Mouse (Mus musculus) hindbrain, postnatal 0 days (tissue): ENCODE data around the gene Zcchc3. TPM values are rescaled to one million over a fixed set of nuclear protein-coding genes. Genes with fewer than 3 reads are reported as not detected.

ENCODE experiments used
- ATAC-seq: fragments of 200-750 bp; cut with Nextera tagmentation; 2 replicates; pipeline ENCODE4 v1.8.0; 2017; ENCODE audit warnings: mild to moderate bottlenecking, moderate TSS enrichment, moderate library complexity
- DNase-seq: peaks from one replicate; pipeline ENCODE4 v3.0.0-alpha.2; 2015; ENCODE audit warnings: low spot score
- H3K27ac ChIP-seq: fragments of 300-500 bp; sonication (generic); 2 replicates; pipeline ENCODE4 v1.5.1; 2014; ENCODE audit warnings: mild to moderate bottlenecking
- H3K27me3 ChIP-seq: fragments of 300-500 bp; sonication (generic); 2 replicates; pipeline ENCODE4 v1.6.1; 2014; ENCODE audit warnings: low read length, mixed read lengths; ENCODE audit not compliant: insufficient read depth
- H3K36me3 ChIP-seq: fragments of 300-500 bp; sonication (generic); 2 replicates; pipeline ENCODE4 v1.6.1; 2014; ENCODE audit warnings: low read length, mixed read lengths; ENCODE audit not compliant: insufficient read depth
- H3K4me1 ChIP-seq: fragments of 300-500 bp; sonication (generic); 2 replicates; pipeline ENCODE4 v1.6.1; 2014; ENCODE audit warnings: antibody characterized with exemption, low read length, mixed read lengths; ENCODE audit not compliant: insufficient read depth
- H3K4me2 ChIP-seq: fragments of 300-500 bp; sonication (generic); 2 replicates; pipeline ENCODE4 v1.6.1; 2014; ENCODE audit warnings: low read depth, mild to moderate bottlenecking, low read length, moderate library complexity, mixed read lengths
- H3K4me3 ChIP-seq: fragments of 300-500 bp; sonication (generic); 2 replicates; pipeline ENCODE4 v1.5.1; 2014; ENCODE audit warnings: low read length
- H3K9ac ChIP-seq: fragments of 300-500 bp; sonication (generic); replicated peaks from 2 replicates; pipeline ENCODE4 v1.6.1; 2014; ENCODE audit warnings: mild to moderate bottlenecking, low read length, moderate library complexity, mixed read lengths
- H3K9me3 ChIP-seq: fragments of 300-500 bp; sonication (generic); 2 replicates; pipeline ENCODE4 v1.6.1; 2016; ENCODE audit warnings: low read length, mixed read lengths
- CTCF ChIP-seq: IDR thresholded peaks from 2 replicates; pipeline ENCODE4 v1.5.1; 2016; ENCODE audit warnings: antibody characterized with exemption, control low read depth, low read depth
- WGBS: fragments of 180-500 bp; shearing (Covaris S2); extraction: QIAGEN DNeasy Blood & Tissue Kit; methylation state at CpG from one replicate; pipeline ENCODE4 v1.1.7; 2014; 5-methylcytosine and 5-hydroxymethylcytosine counted together
- polyA plus RNA-seq: library from polyadenylated mRNA; unstranded; fragments of >200 nt; fragmentation: Nextera tagmentation; extraction: Ambion mirVana; gene quantifications from 2 replicates; pipeline ENCODE4 v1.2.1, GENCODE M21; 2015
- total RNA-seq: library from RNA; depleted of rRNA; stranded (reverse); fragments of >200 nt; gene quantifications from 2 replicates; pipeline ENCODE4 v1.2.3, GENCODE M21; 2014

The Zcchc3 gene
- total and polyA plus RNA-seq, 2 experiments from 2014 or later = 15.8 to 17.4 TPM

DNA sequence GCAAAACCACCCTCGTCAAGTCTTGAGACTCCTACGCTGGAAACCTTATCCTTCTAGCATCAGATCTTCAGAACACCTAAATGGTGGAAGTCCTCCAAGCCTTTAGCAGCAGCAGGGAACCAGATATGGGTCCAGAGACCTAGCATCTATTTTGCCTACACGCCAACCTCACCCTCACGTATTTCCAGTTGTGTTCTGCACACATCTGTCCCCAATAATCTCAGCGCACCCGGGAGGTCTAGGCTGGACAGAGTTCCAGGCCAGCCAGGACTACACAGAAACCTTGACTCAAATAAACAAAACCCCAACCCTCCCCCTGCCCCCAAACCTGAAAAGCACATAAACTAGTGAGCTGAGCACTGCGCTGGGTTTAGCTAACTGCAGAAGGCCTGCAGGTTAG is 3.4 kb downstream of the Zcchc3 start:
- no peaks in the 10 kb centered on the region for H3K36me3 ChIP-seq
- peaks cover 17% of the 10 kb centered on the region for H3K4me1 ChIP-seq
- peak overlapping the region; percentile 91 for H3K4me3 ChIP-seq
- no peaks in the 10 kb centered on the region for H3K27me3 ChIP-seq
- no peaks in the 10 kb centered on the region for H3K9me3 ChIP-seq
- 10% methylated on average over 7 of the region's 7 CpGs for WGBS
- H3K4me2 ChIP-seq = peak overlapping the region; percentile 73
- ATAC-seq (no peak), DNase-seq (no peak)
- H3K27ac ChIP-seq = peak overlapping the region; percentile 98
- no peak for TF ChIP-seq CTCF
- H3K9ac ChIP-seq = peak overlapping the region; percentile 41; the same call in 1 of the 2 replicates

DNA sequence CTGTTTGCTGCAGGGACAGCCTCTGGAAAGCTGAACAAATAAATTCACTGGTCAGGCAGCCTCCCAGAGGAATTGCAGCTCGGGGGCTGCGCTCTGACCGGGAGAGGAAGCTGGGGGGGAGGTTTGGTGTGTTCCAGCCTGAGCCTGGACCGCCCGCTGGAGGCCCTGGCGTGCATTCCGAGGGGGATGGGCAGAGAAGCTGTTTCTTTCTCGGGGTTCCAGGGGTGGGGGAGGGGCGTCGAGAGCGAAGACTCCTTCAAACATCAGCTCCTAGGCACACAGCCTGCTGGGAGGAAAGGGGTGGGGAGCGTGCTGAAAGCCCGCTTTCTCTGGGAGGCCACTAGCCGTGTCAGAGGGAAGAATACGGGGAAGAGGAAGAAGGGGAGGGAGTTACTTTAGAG is 3.9 kb downstream of the Zcchc3 start:
- Histone ChIP-seq H3K4me3 (peak overlapping the region; percentile 91), H3K36me3 (no peaks in the 10 kb centered on the region), H3K27ac (peak overlapping the region; percentile 98), H3K4me2 (peak overlapping the region; percentile 73), H3K9ac (peak overlapping the region; percentile 41; the same call in 1 of the 2 replicates), H3K27me3 (no peaks in the 10 kb centered on the region), H3K9me3 (no peaks in the 10 kb centered on the region), H3K4me1 (peaks cover 17% of the 10 kb centered on the region)
- no peak for TF ChIP-seq CTCF
- ATAC-seq (peak; percentile 54), DNase-seq (peak; percentile 89)
- WGBS = 1% methylated on average over 15 of the region's 15 CpGs

- Histone ChIP-seq H3K27ac (no peak overlapping the region), H3K9ac (no peak overlapping the region), H3K4me3 (no peak overlapping the region), H3K4me1 (peaks cover 19% of the 10 kb centered on the region), H3K36me3 (no peaks in the 10 kb centered on the region), H3K9me3 (no peaks in the 10 kb centered on the region), H3K27me3 (no peaks in the 10 kb centered on the region), H3K4me2 (no peak overlapping the region)
- WGBS = 77% methylated on average over 6 of the region's 6 CpGs
- DNase-seq (no peak), ATAC-seq (no peak)
- no peak for TF ChIP-seq CTCF
Observed at GRCm38 (mm10) chr2:152409781-152410180, 5.0 kb downstream of the Zcchc3 start.

GRCm38 (mm10) chr2:152406126-152406525 is 8.7 kb downstream of the Zcchc3 start:
- peak overlapping the region; percentile 59; the same call in 1 of the 2 replicates for H3K27ac ChIP-seq
- no peaks in the 10 kb centered on the region for H3K36me3 ChIP-seq
- H3K27me3 ChIP-seq = no peaks in the 10 kb centered on the region
- WGBS = under 1% methylated on average over 19 of the region's 19 CpGs
- no peak for TF ChIP-seq CTCF
- peak; percentile 97 for ATAC-seq
- peaks cover 14% of the 10 kb centered on the region for H3K4me1 ChIP-seq
- H3K4me2 ChIP-seq = peak overlapping the region; percentile 59
- H3K4me3 ChIP-seq = peak overlapping the region; percentile 27
- DNase-seq = peak; percentile 97
- 0 out of 2 replicates have a peak overlapping the region, but pooled peaks have one; percentile 15 for H3K9ac ChIP-seq
- H3K9me3 ChIP-seq = no peaks in the 10 kb centered on the region

DNA sequence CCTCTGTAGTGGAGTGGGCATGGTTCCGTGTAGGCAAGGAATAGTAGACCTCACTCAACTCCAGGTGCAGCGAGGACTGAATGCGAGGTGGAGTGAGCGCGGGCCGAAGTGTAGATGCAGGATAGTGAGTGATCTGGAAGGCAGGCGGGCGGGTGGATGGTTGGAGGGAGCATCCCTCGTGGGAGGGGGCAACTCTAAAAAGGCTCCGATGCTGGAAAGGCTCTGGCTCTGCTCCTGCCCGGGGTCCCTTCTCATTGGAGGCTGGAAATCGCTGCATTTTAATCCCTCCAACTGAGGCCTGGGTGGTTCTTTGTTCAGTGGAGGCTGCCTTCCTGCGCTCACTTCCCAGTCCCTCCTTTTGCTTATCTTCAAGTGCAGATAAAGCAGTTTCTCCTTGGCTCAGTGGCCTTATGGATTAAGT is 15.7 kb downstream of the Zcchc3 start:
- Histone ChIP-seq H3K36me3 (no peaks in the 10 kb centered on the region), H3K9me3 (no peaks in the 10 kb centered on the region), H3K27me3 (no peaks in the 10 kb centered on the region), H3K9ac (peak overlapping the region; percentile 78), H3K4me1 (peaks cover 13% of the 10 kb centered on the region; the same call in 1 of the 2 replicates), H3K4me3 (peak overlapping the region; percentile 56), H3K4me2 (peak overlapping the region; percentile 94), H3K27ac (peak overlapping the region; percentile 99)
- TF ChIP-seq CTCF = no peak
- no peak for ATAC-seq
- under 1% methylated on average over 13 of the region's 13 CpGs for WGBS
- peak; percentile 67 for DNase-seq

GRCm38 (mm10) chr2:152398691-152399090 is 16.1 kb downstream of the Zcchc3 start:
- under 1% methylated on average over 38 of the region's 38 CpGs for whole genome bisulfite sequencing
- Histone ChIP-seq H3K4me2 (peak overlapping the region; percentile 94), H3K27ac (peak overlapping the region; percentile 99), H3K36me3 (no peaks in the 10 kb centered on the region), H3K9me3 (no peaks in the 10 kb centered on the region), H3K9ac (peak overlapping the region; percentile 78), H3K4me3 (peak overlapping the region; percentile 56), H3K4me1 (peaks cover 17% of the 10 kb centered on the region; the same call in 1 of the 2 replicates), H3K27me3 (no peaks in the 10 kb centered on the region)
- ATAC-seq (peak; percentile 82), DNase-seq (peak; percentile 96)
- no peak for TF ChIP-seq CTCF

GRCm38 (mm10) chr2:152397680-152398435 is 17.0 kb downstream of the Zcchc3 start, which contains the start of gene Sox12:
TSS of gene Sox12 (minus strand) at chr2:152398063.
- Histone ChIP-seq H3K36me3 (no peaks in the 10 kb centered on the region), H3K9ac (peak within 1 kb of the TSS; percentile 78), H3K27ac (peak within 1 kb of the TSS; percentile 99), H3K4me2 (peak within 1 kb of the TSS; percentile 94), H3K9me3 (no peaks in the 10 kb centered on the region), H3K4me3 (peak within 1 kb of the TSS; percentile 56), H3K27me3 (no peaks in the 10 kb centered on the region), H3K4me1 (peaks cover 18% of the 10 kb centered on the region; the same call in 1 of the 2 replicates)
- peak; percentile 99 for DNase-seq
- TF ChIP-seq CTCF = no peak
- WGBS = 3% methylated on average over 56 of the region's 104 CpGs
- ATAC-seq = peak; percentile 73
